Mouse (Mus musculus) kidney, adult 11 months (tissue): ENCODE measurements around the gene Tfg.

Experiments
- DNase-seq: peaks from one replicate; pipeline ENCODE4 v3.0.0; 2022

The Tfg gene

DNA sequence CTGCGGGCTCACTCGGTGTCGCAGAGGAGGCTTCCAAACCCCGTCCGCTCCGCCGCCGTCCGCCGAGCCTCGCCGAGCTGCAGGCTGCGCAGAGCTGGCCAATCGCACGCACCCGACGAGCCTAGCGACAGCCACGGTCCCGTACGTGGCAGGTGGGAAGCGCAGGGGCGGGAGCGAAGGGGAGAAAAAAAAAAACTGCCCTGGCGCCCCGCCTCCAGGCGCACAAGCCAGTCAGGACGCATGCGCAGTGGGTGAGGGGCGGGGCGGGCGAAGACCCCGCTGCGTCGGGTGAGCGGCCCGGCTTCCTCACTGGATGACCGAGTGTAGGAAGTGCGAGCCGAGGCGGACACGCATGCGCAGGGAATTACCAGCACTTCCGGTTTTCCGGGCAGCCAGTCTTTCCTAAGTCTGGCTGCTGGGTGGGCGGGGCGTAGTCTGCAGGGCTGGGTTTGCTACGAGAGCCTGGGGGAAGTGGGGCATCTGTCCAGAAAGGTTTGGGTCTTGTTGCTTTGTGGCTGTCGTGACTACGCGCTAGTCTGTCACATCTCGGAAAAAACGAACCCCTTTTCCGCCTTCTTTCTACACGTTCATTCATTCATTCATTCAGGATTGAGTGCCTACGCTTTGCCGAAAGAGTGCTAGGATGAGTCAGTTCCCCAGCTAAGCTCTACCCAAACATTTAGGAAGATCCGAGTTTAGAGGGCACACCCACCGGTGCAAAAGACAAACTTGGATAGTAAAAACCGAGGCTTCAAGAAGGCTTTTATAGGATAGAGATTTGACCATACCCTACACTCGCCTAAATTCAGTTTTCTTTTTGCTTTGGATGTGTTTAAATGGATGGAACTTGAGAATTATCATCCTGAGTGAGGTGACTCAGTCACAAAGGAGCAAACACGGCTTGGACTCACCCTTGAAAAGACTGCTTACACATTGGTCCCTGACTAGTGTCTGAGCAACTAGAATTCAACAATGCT lies at the start of gene Tfg:
TSS of gene Tfg (minus strand) at position 227 of the 977 bp plus-strand sequence.
- peak; percentile 99 for DNase-seq

DNA sequence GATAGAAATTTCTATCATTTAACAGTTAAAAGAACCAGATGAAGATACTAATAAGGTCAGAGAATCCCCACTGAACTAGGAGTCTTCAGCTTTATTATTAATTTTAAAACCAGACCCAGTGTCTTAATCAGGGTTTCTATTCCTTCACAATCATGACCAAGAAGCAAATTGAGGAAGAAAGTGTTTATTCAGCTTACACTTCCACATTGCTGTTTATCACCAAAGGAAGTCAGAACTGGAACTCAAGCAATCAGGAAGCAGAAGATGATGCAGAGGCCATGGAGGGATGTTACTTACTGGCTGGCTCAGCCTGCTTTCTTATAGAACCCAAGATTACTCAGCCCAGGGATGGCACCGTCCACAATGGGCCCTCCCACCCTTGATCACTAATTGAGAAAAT lies 11.8 kb upstream of the Tfg start:
- no peak for DNase-seq

DNA sequence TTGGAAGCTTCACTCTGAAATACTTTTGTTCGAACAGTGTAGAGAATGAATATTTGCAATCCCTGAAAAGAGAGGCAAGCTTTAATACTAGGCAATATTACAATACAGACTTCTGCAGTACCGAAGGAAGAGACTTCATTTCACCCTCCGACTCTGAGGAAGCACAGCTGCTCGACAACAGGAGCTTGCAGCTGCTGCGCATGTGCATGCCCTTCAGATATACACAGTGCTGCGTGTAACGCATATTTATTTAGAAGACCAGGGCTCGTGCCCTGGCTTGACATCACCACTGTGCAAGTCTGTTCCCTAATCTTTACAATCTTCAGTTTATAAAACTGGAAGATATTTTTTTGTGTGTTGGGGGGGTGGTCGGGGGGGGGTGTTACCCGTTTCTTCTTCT lies 7.7 kb upstream of the Tfg start:
- DNase-seq = no peak

DNA sequence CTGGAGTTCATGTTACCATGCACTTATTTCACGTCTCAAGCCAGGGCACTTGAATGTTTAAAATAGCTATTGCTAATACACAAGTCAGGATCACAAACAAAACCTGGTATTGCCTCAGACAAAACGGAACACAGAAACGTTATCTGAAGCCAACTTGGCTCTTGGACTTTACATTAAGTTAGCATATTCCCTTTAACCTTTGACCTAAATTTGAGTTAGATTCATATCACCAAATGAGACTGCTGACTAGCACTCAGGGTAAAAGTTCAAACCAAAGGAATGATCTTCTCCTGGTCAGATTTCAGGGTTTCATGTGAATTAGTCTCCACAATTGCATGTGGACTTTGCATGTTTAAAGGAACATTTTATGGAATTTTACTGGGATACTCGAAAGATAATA lies 5.1 kb upstream of the Tfg start:
- no peak for DNase-seq

DNA sequence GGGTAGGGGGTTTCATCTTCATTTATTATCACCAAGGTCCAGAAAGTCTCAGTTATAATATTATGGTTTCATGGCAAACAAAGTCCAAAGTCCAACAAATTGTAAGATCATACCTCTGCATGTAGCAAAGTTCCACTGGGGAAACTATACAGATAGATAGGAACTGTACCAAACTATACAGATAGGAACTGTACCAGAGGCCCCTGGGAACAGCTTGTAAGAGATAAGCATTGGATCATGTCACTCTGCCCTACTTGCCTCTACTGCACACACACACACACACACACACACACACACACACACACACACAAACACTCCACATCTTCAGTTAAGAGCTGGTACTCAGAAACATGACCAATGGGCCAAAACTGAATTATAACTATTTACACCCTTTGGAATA lies 1.8 kb upstream of the Tfg start:
- no peak for DNase-seq

DNA sequence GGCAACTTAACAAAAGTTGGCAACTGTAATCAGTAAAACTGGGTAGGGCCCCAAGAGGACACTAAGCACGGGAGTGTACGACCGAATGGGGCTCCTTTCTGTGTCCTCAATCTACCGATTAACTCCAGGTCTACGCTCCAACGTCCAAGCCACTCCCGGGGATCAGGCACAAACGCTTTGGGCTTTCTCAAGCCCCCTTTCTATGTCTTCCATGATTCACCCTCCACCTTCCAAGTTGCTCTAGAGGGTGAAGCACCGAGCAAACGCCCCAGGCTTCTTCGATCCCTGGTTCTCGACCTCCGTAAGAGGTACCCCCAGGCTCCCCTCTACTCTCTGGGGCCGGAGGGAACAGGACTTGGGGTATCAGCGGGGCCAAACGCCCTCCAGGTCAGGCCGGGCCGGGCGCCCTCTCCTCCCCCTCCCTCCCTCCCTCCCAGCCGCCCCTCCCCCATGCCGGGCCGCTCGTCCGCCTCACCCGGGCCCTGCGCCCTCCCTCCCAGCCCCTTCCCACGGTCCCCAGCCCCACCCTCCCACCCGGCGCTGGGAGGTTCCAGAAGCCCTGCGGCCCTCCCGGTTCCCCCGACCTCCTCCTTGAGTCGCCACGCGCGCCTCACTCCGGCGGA lies 582 bp downstream of the Tfg start:
- DNase-seq = peak; percentile 35

DNA sequence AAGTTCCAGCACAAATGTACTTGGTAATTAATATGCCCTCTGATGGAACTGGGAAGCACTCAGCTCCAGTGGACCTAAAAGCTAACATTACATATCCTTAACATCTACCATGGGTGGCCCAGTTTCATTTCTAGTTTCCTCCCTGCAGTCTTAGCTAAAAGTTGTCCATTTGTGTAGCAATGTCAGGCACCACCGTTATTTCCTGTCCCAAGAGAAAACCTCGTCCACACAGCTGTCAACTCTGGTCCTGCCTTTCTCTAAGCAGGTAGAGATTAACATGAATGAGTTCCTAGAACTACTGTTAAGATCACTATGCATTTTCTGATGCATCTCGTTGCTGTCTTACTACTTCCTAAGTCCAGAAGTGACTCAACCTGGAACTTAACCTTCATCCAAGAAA lies 1.6 kb downstream of the Tfg start:
- DNase-seq = no peak

DNA sequence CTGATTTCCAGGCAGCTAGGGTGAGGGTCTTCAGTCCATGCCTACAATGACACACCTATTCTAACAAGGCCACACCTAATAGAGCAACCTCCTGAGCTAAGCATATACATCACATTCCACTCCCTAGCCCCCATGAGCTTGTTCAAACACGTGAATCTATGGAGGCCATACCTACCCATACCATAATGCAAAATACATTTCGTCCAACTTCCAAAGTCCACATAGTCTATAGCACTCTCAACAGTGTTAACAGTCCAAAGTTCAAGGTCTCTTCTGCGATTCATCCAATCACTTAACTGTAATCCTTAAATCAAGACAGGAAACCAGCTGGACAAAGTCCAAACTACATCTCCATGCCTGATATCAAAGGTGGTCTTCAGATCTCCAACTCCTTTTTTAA lies 7.2 kb downstream of the Tfg start:
- no peak for DNase-seq

DNA sequence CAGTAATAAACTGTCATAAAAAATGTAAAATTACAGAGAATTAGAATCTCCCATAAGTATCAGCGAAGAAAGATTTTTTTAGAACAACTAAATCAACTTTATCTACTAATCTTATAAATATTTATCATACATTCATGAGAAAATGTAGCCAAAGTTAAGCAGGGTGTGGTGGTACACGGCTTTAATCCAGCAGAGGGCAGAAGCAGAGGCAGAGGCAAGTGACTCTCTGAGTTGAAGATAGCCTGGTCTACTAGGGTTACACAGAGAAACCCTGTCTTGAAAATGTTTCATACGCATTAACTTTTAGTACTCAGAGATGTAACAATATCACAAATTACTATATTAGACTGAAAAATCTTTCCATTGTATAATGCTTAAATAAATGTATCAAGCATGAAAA lies 11.5 kb downstream of the Tfg start:
- DNase-seq = no peak

DNA sequence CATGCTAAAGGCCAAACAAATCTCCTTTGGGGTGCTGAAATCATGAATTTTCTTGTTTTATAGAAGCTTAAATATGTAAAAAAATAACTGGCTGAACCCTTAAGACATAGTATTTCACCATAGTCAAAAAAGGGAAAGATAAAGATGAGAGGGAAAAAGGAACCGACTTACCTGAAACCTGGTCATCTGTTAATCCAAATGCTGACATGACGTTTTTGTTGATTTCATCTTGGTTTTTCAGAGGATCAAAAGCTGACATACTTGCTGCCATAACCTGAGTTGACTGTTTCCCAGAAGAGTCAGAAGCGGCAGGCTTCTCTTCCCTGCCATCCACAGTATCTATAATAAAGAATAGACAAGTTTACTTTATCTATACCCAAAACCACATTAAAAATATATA lies 16.4 kb downstream of the Tfg start:
- DNase-seq = no peak

DNA sequence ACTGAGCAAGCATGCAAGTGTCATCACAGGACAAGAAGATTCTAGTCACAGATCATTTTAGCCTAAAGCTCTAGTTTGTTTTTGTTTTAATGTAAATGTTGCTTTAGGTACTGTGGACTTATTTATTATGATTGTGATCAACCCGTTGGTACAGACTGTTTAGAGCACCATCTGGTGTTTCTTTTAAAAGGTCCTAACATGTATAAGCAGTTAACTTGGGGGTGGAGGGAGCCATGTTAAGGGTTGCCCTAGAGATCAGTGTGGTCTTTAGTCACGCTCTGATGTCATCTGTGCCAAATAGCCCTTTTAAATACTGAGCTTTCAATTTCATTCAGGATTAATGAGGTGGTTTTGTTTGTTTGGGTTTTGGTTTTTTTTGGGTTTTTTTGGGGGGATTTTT lies 20.8 kb downstream of the Tfg start:
- DNase-seq = no peak

DNA sequence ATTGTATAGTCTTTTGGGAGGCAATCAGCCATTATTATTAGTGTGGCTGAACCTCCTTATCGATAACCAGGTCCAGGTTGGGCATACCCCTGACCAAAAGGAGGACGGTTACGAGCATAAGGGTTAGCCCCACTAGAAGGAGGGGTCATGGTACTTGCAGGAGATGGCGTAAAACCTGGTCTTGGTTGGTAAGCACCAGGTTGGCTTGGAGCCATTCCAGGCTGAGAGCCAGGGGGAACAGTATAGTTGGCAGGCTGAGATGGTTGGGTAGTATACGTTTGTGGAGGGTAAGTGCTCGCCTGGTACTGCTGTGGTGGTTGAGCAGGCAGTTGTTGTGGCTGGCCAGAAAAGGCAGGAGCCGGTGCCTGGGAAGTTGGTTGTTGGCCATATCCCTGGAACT lies 26.5 kb downstream of the Tfg start:
- no peak for DNase-seq

DNA sequence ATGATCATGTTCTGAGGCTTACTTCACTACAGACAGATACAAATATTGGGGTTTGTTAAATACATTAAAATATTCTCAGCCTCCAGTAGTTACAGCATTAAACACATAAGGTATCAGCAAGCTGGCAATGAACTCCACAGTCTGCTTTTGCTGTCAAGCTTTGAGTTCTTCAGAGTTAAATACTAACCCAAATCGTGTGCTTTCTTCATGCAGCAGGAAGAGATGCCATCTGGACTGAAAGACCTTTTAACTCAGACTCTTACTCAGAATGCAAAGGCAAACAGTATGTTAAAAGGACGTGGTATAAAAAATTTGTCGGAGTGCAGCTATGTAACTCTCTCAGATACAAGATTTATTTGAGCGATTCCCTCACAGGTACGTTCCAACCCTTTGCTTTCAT lies 30.5 kb downstream of the Tfg start:
- no peak for DNase-seq

DNA sequence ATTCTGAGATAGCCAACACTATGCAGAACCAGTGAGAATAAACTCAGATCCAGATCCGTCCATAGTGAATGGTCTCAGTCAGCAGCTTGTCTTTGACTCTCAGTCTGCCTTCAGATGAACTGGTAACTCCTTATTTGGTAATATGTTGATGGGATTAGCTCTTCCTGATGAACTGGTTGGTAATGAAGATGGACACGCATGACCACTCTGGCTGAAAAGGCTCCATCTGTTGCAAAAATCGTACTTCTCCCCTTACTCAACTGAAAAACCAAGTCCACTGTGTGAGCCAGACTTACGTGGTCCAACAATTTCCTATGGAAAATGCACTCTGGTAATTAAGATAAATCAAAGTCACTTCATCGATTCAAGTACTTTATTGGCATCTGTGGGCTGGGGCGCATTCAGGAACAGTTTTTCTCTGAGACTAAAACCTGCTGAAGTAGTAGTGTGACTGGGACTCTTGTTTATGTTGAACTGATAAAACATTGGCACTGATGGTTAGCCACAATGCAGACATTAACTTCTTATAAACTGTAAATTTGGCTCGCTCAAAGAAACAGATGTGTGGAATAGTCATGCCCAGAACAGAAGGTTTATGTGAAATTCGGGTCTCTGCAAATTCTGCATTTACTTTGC lies 36.1 kb downstream of the Tfg start:
- no peak for DNase-seq

DNA sequence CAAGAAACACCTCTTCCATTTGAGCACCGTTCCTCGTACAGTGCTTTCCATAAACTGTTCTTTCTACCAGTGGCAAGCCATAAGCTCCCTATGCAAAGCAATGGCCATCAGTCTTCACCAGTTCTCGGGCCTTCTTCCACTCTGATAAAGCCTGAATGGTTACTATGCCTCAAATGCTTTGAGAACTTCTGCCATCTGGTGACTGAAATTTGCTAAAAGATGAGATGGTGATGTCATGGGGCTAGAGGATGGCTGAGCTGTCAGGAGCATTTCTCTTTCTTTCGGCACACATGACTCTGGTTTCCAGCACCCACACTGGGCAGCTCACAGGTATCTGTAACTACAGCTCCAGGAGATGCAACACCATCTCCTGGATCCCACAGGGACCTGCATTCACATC lies 40.1 kb downstream of the Tfg start:
- DNase-seq = no peak

DNA sequence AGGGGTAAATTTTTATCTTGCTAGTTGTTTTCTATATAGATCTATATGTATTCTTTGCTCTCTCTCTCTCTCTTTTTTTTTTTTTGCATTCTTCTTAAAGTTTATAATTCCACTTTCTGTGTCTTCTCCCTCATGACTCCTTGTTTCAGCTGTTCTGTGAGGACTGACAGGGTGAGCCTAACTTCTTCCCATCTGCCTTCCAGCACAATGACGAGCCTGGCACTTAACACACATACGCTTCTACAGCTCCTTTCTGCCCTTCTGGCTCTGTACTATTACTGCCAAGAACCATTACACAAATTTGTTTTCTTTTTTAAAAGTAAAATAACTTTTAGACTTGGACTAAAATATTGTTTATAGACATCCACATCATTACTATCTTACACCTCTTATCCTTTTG lies 43.8 kb downstream of the Tfg start:
- no peak for DNase-seq

DNA sequence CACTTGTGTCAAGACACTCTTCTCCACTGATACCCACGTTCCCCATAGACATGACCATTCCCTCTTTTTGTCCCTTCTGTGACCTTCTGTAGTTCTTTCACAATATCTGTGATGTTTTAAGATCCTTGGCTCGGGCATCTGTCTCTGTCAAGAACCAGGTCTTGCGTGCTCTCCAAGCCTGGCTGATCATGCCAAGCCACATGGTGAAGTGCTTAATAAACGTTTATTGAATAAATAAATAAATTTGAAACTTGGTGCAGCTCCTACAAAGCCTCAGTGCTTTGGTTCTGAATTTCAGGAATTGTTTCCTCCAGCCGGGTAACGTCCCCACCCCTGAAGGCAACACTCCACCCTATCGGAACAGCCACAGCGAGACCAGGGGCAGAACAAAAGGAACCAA lies 46.3 kb downstream of the Tfg start:
- no peak for DNase-seq

DNA sequence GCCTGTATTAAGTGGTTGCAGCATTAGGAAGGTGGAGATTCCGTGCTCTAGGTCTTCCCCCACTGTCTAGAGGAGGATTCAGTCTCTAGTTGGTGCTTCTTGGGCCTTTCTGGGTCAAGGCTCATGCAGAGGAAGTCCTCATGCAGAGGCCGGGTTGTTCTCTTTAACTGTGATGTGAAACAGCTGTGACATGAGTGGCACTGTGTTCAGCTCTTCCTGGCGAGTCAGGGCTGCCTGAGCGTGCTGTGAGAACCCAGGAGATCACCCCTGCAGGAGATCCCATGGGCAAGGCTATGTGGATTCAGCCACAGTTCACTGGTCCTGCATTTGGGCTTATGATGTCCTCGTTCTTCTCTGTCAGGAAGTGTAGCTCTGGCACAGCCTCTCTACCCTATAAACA lies 47.7 kb downstream of the Tfg start:
- no peak for DNase-seq

DNA sequence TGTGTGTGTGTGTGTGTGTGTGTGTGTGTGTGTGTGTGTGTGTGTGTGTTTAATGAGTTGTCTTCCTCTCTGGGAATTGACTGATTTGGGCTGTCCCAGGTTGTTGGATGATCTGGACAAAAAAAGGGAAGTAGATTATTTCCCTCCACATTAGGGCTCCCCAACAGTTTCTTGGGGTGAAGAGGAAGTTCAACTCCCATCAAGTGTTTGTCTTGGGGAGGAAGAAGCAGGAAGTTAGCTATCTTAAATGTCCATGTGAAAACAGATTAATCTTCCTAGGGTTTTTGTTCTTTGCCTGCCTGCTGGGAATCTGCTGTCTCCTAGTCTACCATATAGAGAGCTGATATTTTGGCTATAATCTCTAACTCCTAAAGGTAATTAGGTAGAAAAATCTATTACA lies 58.4 kb downstream of the Tfg start:
- no peak for DNase-seq

DNA sequence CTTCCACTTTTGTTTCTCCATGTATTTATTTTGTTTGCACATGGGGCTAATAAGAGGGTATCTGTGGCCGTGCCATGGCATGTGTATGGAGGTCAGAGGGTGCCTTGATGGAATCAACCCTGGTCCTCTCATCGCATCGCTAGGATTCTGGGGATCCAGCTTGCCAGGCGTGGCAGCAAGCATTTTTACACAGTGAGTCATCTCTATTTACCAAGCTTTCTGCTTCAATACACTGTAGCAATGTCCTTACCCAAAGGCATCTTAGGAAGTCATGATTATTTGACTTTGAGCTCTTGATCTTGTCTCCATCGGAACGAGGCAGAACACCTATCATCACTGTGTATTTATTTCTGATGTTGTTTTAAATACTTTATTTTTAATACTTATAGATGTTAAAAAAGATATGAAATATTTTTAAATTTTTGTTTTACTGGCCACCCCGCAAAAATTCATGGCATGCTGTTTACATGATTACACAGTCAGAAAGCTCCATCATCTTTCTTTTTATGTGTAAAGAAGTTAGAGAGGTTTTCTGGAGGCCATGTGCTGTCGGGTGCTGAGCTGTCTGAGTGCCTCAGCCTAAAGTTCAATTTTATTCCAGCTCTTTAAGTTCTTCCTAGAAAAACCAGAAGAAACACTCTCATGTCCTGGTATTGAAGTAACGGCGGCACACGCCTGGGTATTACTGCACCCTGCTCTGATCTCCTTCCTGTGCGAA lies 61.9 kb downstream of the Tfg start:
- DNase-seq = no peak

DNA sequence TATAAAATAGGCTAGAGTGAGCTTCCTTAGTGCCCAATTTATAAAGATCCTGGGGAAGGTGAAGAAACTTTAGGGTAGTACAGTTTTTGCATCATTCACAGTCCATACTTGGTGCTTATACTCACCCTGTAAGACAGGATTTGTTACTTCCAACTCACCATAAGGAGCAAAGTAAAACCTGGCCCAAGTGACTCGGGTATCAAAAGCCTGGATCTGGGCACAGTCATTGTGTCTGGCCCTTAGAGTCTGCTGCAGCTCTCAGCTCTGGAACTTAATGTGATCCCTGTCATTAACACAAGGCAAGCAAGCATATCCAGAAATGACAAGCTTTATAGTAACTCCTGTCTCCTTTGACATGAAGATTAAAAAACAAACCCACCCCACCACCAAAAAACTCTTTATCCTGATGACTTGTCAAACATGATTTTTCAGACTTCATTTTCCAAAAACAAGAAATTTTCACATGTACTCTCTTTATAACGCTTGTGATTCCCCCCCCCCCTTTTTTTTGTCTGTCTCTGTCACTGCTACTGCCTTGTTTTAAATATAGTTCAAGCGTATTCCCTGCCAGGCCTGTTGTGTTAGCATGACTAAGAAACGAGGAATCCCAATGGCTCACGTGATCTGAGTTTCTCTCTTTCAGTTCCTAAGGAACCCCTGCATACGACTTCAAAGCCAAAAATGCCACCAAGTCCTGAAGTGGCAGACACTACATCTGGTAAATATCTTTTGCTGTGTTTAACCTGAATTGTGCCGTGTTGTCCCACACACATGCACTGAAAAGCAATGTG lies 70.7 kb downstream of the Tfg start:
- DNase-seq = no peak

DNA sequence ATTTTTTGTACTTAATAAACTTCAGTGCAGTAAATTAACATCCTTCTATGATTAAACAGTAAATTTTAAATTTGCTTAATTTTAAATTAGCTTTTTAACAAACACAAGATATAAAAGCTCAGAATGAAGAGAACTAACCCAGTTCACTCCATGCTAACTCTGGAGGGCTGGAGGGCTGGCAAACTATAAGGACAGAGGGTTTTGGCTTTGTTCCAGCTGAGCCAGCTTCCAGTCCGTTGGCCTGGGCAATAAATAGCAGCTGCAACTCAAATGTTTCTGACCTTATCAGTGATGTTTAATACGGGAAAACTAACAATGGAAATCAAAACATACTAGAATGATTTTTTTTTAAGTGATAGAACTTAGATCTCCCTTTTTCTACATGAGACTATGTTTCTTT lies 72.0 kb downstream of the Tfg start:
- DNase-seq = no peak
